Mouse (Mus musculus) myocyte (in vitro differentiated cells): ENCODE data around the gene Zbtb34. TPM values are rescaled to one million over a fixed set of nuclear protein-coding genes. Genes with fewer than 3 reads are reported as not detected.

Source experiments
- H3K27me3 ChIP-seq: one replicate; pipeline ENCODE4 v1.6.1; 2011; ENCODE audit not compliant: control insufficient read depth, insufficient read depth, insufficient read length
- H3K36me3 ChIP-seq: one replicate; pipeline ENCODE4 v1.6.1; 2011; ENCODE audit not compliant: control insufficient read depth, insufficient read depth
- H3K4me2 ChIP-seq: one replicate; pipeline ENCODE4 v1.6.1; 2011; ENCODE audit warnings: low read depth, control low read depth
- H3K4me3 ChIP-seq: one replicate; pipeline ENCODE4 v1.5.1; 2011; ENCODE audit warnings: mild to moderate bottlenecking, control low read depth, moderate library complexity
- H3K79me2 ChIP-seq: one replicate; pipeline ENCODE4 v1.6.1; 2011; ENCODE audit not compliant: control insufficient read depth, insufficient read depth
- H3ac ChIP-seq: one replicate; pipeline ENCODE4 v1.6.1; 2011; ENCODE audit not compliant: control insufficient read depth, insufficient read length
- CEBPB ChIP-seq: IDR thresholded peaks from 2 replicates; pipeline ENCODE4 v1.6.1; 2011; ENCODE audit warnings: mild to moderate bottlenecking, moderate library complexity; ENCODE audit not compliant: poor library complexity, insufficient read depth, severe bottlenecking
- E2F4 ChIP-seq: IDR thresholded peaks from one replicate; pipeline ENCODE4 v1.6.1; 2011; ENCODE audit warnings: mild to moderate bottlenecking, control low read depth, moderate library complexity; ENCODE audit not compliant: insufficient read depth
- MAX ChIP-seq: IDR thresholded peaks from one replicate; pipeline ENCODE4 v1.6.1; 2011; ENCODE audit warnings: low read depth, mild to moderate bottlenecking, control low read depth
- MYOD1 ChIP-seq, 3 experiments: IDR thresholded peaks; one replicate each; pipeline ENCODE4 v1.6.1; 2011; ENCODE audit warnings: control low read depth in 2 of 3, low read depth in 2 of 3, mild to moderate bottlenecking in 2 of 3, moderate library complexity in 1 of 3; ENCODE audit not compliant: insufficient read length in 2 of 3, control insufficient read depth in 1 of 3
- MYOG ChIP-seq, 3 experiments: IDR thresholded peaks; one replicate each; pipeline ENCODE4 v1.6.1; 2011; ENCODE audit warnings: control low read depth in 2 of 3, low read depth in 2 of 3, mild to moderate bottlenecking in 2 of 3; ENCODE audit not compliant: insufficient read length in 2 of 3, control insufficient read depth in 1 of 3, insufficient read depth in 1 of 3
- POLR2A ChIP-seq: IDR thresholded peaks from one replicate; pipeline ENCODE4 v1.6.1; 2011; ENCODE audit warnings: low read depth, mild to moderate bottlenecking, control low read depth, moderate library complexity; ENCODE audit not compliant: insufficient read length
- POLR2AphosphoS2 ChIP-seq: IDR thresholded peaks from one replicate; pipeline ENCODE4 v1.6.1; 2011; ENCODE audit warnings: low read depth, control low read depth; ENCODE audit not compliant: insufficient read length
- REST ChIP-seq: IDR thresholded peaks from one replicate; pipeline ENCODE4 v1.6.1; 2011; ENCODE audit warnings: mild to moderate bottlenecking, control low read depth, moderate library complexity; ENCODE audit not compliant: insufficient read depth, insufficient read length
- SRF ChIP-seq: IDR thresholded peaks from one replicate; pipeline ENCODE4 v1.6.1; 2011; ENCODE audit warnings: low read depth; ENCODE audit not compliant: control insufficient read depth, insufficient read length
- TCF12 ChIP-seq: IDR thresholded peaks from one replicate; pipeline ENCODE4 v1.6.1; 2011; ENCODE audit warnings: mild to moderate bottlenecking, control low read depth; ENCODE audit not compliant: poor library complexity, insufficient read depth, severe bottlenecking
- TCF3 ChIP-seq: IDR thresholded peaks from one replicate; pipeline ENCODE4 v1.6.1; 2011; ENCODE audit warnings: low read depth, control low read depth; ENCODE audit not compliant: insufficient read length
- USF1 ChIP-seq: IDR thresholded peaks from one replicate; pipeline ENCODE4 v1.6.1; 2011; ENCODE audit warnings: low read depth, mild to moderate bottlenecking, control low read depth, moderate library complexity
- polyA plus RNA-seq: library from polyadenylated mRNA; unstranded; fragments of >200 nt; fragmentation: generic; extraction: Trizol; gene quantifications from one replicate; pipeline ENCODE4 v1.2.1, GENCODE M21; 2012; ENCODE audit warnings: missing spikeins

The Zbtb34 gene
- polyA plus RNA-seq, 1 experiment: 3.1 TPM

GRCm38 (mm10) chr2:33459660-33460059, 28.5 kb upstream of the Zbtb34 start:
- TF ChIP-seq E2F4 (no peak), MYOG (IDR thresholded peaks at IDR 0.05; ENCODE audit: control insufficient read depth in 1 of 3, insufficient read depth in 1 of 3, insufficient read length in 2 of 3, low read depth in 2 of 3) (no peak), POLR2AphosphoS2 (no peak), POLR2A (no peak), TCF12 (no peak)
- Histone ChIP-seq H3K4me2 (no peak overlapping the region), H3K79me2 (peaks cover 29% of the 10 kb centered on the region), H3K36me3 (peaks cover 32% of the 10 kb centered on the region), H3K27me3 (no peaks in the 10 kb centered on the region), H3K4me3 (no peak overlapping the region), H3ac (no peak overlapping the region)

GRCm38 (mm10) chr2:33456696-33457095, 25.6 kb upstream of the Zbtb34 start:
- no peaks in the 10 kb centered on the region for H3K27me3 ChIP-seq
- peaks cover 16% of the 10 kb centered on the region for H3K79me2 ChIP-seq
- peaks cover 39% of the 10 kb centered on the region for H3K36me3 ChIP-seq
- H3K4me2 ChIP-seq: no peak overlapping the region
- no peak overlapping the region for H3K4me3 ChIP-seq
- H3ac ChIP-seq: no peak overlapping the region
- TF ChIP-seq MYOD1 (IDR thresholded peaks at IDR 0.05; ENCODE audit: control insufficient read depth in 1 of 3, insufficient read length in 2 of 3, low read depth in 2 of 3) (no peak), POLR2AphosphoS2 (no peak), CEBPB (no peak), REST (no peak), USF1 (no peak), E2F4 (no peak), TCF12 (no peak), POLR2A (no peak), TCF3 (no peak), MYOG (IDR thresholded peaks at IDR 0.05; ENCODE audit: control insufficient read depth in 1 of 3, insufficient read depth in 1 of 3, insufficient read length in 2 of 3, low read depth in 2 of 3) (no peak), MAX (no peak), SRF (no peak)

GRCm38 (mm10) chr2:33456242-33456641, 25.1 kb upstream of the Zbtb34 start:
- peaks cover 44% of the 10 kb centered on the region for H3K36me3 ChIP-seq
- no peak overlapping the region for H3ac ChIP-seq
- no peak overlapping the region for H3K4me2 ChIP-seq
- TF ChIP-seq TCF12: no peak
- no peak for TF ChIP-seq CEBPB
- no peak for TF ChIP-seq REST
- no peak for TF ChIP-seq TCF3
- TF ChIP-seq SRF: no peak
- no peak for TF ChIP-seq E2F4
- TF ChIP-seq MAX: no peak
- TF ChIP-seq MYOD1 (IDR thresholded peaks at IDR 0.05; ENCODE audit: control insufficient read depth in 1 of 3, insufficient read length in 2 of 3, low read depth in 2 of 3): no peak
- TF ChIP-seq POLR2A: no peak
- no peak for TF ChIP-seq POLR2AphosphoS2
- TF ChIP-seq USF1: no peak
- TF ChIP-seq MYOG (IDR thresholded peaks at IDR 0.05; ENCODE audit: control insufficient read depth in 1 of 3, insufficient read depth in 1 of 3, insufficient read length in 2 of 3, low read depth in 2 of 3): no peak
- H3K27me3 ChIP-seq: no peaks in the 10 kb centered on the region
- H3K79me2 ChIP-seq: peaks cover 16% of the 10 kb centered on the region
- H3K4me3 ChIP-seq: no peak overlapping the region

- TF ChIP-seq SRF (no peak), TCF3 (no peak), USF1 (no peak), E2F4 (no peak), REST (no peak), POLR2AphosphoS2 (no peak), MAX (no peak), TCF12 (no peak)
- Histone ChIP-seq H3K4me3 (no peak overlapping the region), H3K27me3 (no peaks in the 10 kb centered on the region), H3K36me3 (peaks cover 44% of the 10 kb centered on the region), H3ac (no peak overlapping the region), H3K79me2 (peaks cover 16% of the 10 kb centered on the region), H3K4me2 (no peak overlapping the region)
Observed at GRCm38 (mm10) chr2:33455350-33455749, 24.2 kb upstream of the Zbtb34 start.

GRCm38 (mm10) chr2:33454816-33455215, 23.7 kb upstream of the Zbtb34 start:
- H3K36me3 ChIP-seq: peaks cover 46% of the 10 kb centered on the region
- no peak for TF ChIP-seq MYOG (IDR thresholded peaks at IDR 0.05; ENCODE audit: control insufficient read depth in 1 of 3, insufficient read depth in 1 of 3, insufficient read length in 2 of 3, low read depth in 2 of 3)
- no peak for TF ChIP-seq POLR2A
- no peak for TF ChIP-seq POLR2AphosphoS2
- no peak for TF ChIP-seq E2F4
- TF ChIP-seq SRF: no peak
- TF ChIP-seq REST: no peak
- no peak for TF ChIP-seq MAX
- TF ChIP-seq CEBPB: no peak
- TF ChIP-seq TCF3: no peak
- TF ChIP-seq MYOD1 (IDR thresholded peaks at IDR 0.05; ENCODE audit: control insufficient read depth in 1 of 3, insufficient read length in 2 of 3, low read depth in 2 of 3): no peak
- TF ChIP-seq TCF12: no peak
- TF ChIP-seq USF1: no peak
- H3K79me2 ChIP-seq: peaks cover 10% of the 10 kb centered on the region
- H3ac ChIP-seq: no peak overlapping the region
- H3K4me3 ChIP-seq: no peak overlapping the region
- H3K4me2 ChIP-seq: no peak overlapping the region
- no peaks in the 10 kb centered on the region for H3K27me3 ChIP-seq
